Mouse (Mus musculus): ENCODE measurements at regions not wholly inside any gene's neighbourhood (a gene's known extent, or its start where the extent isn't known, plus 50 kb on each side); places are given as distances from the start of the nearest gene placed in this dataset.

DNA sequence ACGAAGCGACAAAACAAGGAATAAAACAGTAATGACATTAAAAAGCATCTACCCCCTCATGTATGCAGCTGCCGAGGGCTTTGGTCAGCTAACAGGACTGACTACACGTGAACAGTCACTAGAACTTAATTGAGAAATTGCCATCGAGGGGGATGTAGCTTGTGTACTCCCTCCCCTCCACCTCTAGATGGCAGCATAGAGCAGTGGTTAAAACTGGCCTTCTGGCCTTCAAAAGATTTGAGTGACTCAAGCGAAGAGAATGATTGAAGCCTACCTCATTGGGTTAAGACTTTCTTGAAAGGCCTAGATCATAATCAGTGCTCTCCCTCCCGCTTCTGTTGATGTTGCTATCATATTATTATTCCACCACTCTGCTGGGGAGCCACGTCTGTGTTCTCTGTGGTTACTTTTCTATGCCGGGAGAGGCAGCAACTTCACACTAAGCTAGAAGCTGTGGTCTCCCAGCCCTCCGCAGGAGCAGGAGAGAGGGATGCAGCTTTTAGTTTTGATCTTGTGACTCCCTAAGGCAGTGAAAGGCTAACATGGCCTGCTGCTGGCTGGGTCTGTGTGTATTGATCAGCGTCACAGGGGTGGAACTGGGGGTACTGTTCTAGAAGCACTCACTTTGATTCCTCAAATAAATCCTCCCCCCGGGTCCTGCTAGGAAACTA lies 132.7 kb upstream of the Hs3st2 start:
- no peaks in the 10 kb centered on the region for H3K9me3 ChIP-seq (ENCODE audit: control insufficient read depth, insufficient read depth, low read depth, low read length)
- no peak for TF ChIP-seq CHD2 (IDR thresholded peaks at IDR 0.05; ENCODE audit: low read depth, low read length)
- TF ChIP-seq ZC3H11A (IDR thresholded peaks at IDR 0.05; ENCODE audit: borderline replicate concordance, low read depth, low read length) = peak; percentile 76; the same call in 1 of the 2 replicates
- no peak overlapping the region for H3K9ac ChIP-seq (ENCODE audit: insufficient read depth, low read depth, low read length, poor library complexity, severe bottlenecking)
- DNase-seq (ENCODE audit: low read depth, low spot score) = peak; percentile 64
- 0 out of 4 replicates have a peak overlapping the region, but pooled peaks of 1 of the 2 experiments have one; percentile 4 for H3K4me3 ChIP-seq (ENCODE audit: insufficient read depth in 1 of 2, low read depth in 1 of 2, low read length in 2 of 2, poor library complexity in 1 of 2, severe bottlenecking in 1 of 2)
- no peaks in the 10 kb centered on the region for H3K4me1 ChIP-seq (ENCODE audit: control insufficient read depth in 2 of 2, insufficient read depth in 2 of 2, low read length in 2 of 2, poor library complexity in 1 of 2)
- H3K27ac ChIP-seq (ENCODE audit: insufficient read depth, low read depth, low read length, poor library complexity, severe bottlenecking) = no peak overlapping the region
- in situ Hi-C loops (cut with MboI; ENCODE audit: low sequenced_read_pairs in 2 of 2, unreplicated experiment in 2 of 2) = no loop called here
- no peaks in the 10 kb centered on the region for H3K36me3 ChIP-seq (ENCODE audit: control insufficient read depth, insufficient read depth, low read length, poor library complexity, severe bottlenecking)

GRCm38 (mm10) chr7:121259497-121260009 lies 132.1 kb upstream of the Hs3st2 start:
- Histone ChIP-seq H3K9me3 (ENCODE audit: control insufficient read depth, insufficient read depth, low read depth, low read length) (no peaks in the 10 kb centered on the region), H3K27ac (ENCODE audit: insufficient read depth, low read depth, low read length, poor library complexity, severe bottlenecking) (no peak overlapping the region), H3K36me3 (ENCODE audit: control insufficient read depth, insufficient read depth, low read length, poor library complexity, severe bottlenecking) (no peaks in the 10 kb centered on the region), H3K4me1 (ENCODE audit: control insufficient read depth in 2 of 2, insufficient read depth in 2 of 2, low read length in 2 of 2, poor library complexity in 1 of 2) (no peaks in the 10 kb centered on the region), H3K4me3 (ENCODE audit: insufficient read depth in 1 of 2, low read depth in 1 of 2, low read length in 2 of 2, poor library complexity in 1 of 2, severe bottlenecking in 1 of 2) (peak overlapping the region in 1 of 2 experiments; percentile 4; a peak in 1 of 4 replicates), H3K9ac (ENCODE audit: insufficient read depth, low read depth, low read length, poor library complexity, severe bottlenecking) (no peak overlapping the region)
- no peak for DNase-seq (ENCODE audit: low read depth, low spot score)
- in situ Hi-C loops (cut with MboI; ENCODE audit: low sequenced_read_pairs in 2 of 2, unreplicated experiment in 2 of 2) = no loop called here
- TF ChIP-seq CHD2 (IDR thresholded peaks at IDR 0.05; ENCODE audit: low read depth, low read length) = no peak
- no peak for TF ChIP-seq ZNF384 (IDR thresholded peaks at IDR 0.05; ENCODE audit: low read depth, low read length)
- TF ChIP-seq ZC3H11A (IDR thresholded peaks at IDR 0.05; ENCODE audit: borderline replicate concordance, low read depth, low read length) = no peak
- TF ChIP-seq HCFC1 (IDR thresholded peaks at IDR 0.05; ENCODE audit: borderline replicate concordance, insufficient read depth, low read length) = no peak
- no peak for TF ChIP-seq MAFK (IDR thresholded peaks at IDR 0.05; ENCODE audit: insufficient read depth, low read depth, low read length)

GRCm38 (mm10) chr7:121269358-121269757 lies 122.3 kb upstream of the Hs3st2 start:
- Histone ChIP-seq H3K36me3 (ENCODE audit: control insufficient read depth, insufficient read depth, low read length, poor library complexity, severe bottlenecking) (no peaks in the 10 kb centered on the region), H3K9me3 (ENCODE audit: control insufficient read depth, insufficient read depth, low read depth, low read length) (no peaks in the 10 kb centered on the region), H3K27ac (ENCODE audit: insufficient read depth, low read depth, low read length, poor library complexity, severe bottlenecking) (no peak overlapping the region), H3K9ac (ENCODE audit: insufficient read depth, low read depth, low read length, poor library complexity, severe bottlenecking) (no peak overlapping the region), H3K4me3 (ENCODE audit: insufficient read depth in 1 of 2, low read depth in 1 of 2, low read length in 2 of 2, poor library complexity in 1 of 2, severe bottlenecking in 1 of 2) (no peak overlapping the region), H3K4me1 (ENCODE audit: control insufficient read depth in 2 of 2, insufficient read depth in 2 of 2, low read length in 2 of 2, poor library complexity in 1 of 2) (no peaks in the 10 kb centered on the region)
- TF ChIP-seq ZC3H11A (IDR thresholded peaks at IDR 0.05; ENCODE audit: borderline replicate concordance, low read depth, low read length) (no peak), MAFK (IDR thresholded peaks at IDR 0.05; ENCODE audit: insufficient read depth, low read depth, low read length) (no peak), HCFC1 (IDR thresholded peaks at IDR 0.05; ENCODE audit: borderline replicate concordance, insufficient read depth, low read length) (no peak), ZNF384 (IDR thresholded peaks at IDR 0.05; ENCODE audit: low read depth, low read length) (no peak), CHD2 (IDR thresholded peaks at IDR 0.05; ENCODE audit: low read depth, low read length) (no peak)
- in situ Hi-C loops (cut with MboI; ENCODE audit: low sequenced_read_pairs in 2 of 2, unreplicated experiment in 2 of 2) = no loop called here
- no peak for DNase-seq (ENCODE audit: low read depth, low spot score)

DNA sequence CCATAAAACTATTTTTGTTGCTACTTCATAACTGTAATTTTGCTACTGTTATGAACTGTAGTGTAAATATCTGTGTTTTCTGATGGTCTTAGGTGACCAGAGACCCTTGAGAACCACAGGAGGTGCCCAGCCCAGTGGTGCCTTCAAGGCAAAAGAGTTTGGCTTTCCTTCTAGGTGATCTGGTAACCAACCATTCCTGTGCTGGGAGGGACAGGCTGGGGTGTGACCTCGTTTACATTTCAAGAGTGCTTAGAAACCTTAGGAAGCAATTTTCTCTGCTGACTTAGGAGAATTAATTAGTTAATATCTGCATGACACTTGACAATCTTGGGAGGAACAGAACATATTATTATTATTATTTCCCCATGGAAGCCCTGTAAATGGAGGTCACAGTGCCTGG lies 111.1 kb upstream of the Hs3st2 start:
- Histone ChIP-seq H3K4me1 (ENCODE audit: control insufficient read depth in 2 of 2, insufficient read depth in 2 of 2, low read length in 2 of 2, poor library complexity in 1 of 2) (no peaks in the 10 kb centered on the region), H3K4me3 (ENCODE audit: insufficient read depth in 1 of 2, low read depth in 1 of 2, low read length in 2 of 2, poor library complexity in 1 of 2, severe bottlenecking in 1 of 2) (no peak overlapping the region), H3K9ac (ENCODE audit: insufficient read depth, low read depth, low read length, poor library complexity, severe bottlenecking) (no peak overlapping the region), H3K27ac (ENCODE audit: insufficient read depth, low read depth, low read length, poor library complexity, severe bottlenecking) (no peak overlapping the region), H3K9me3 (ENCODE audit: control insufficient read depth, insufficient read depth, low read depth, low read length) (no peaks in the 10 kb centered on the region), H3K36me3 (ENCODE audit: control insufficient read depth, insufficient read depth, low read length, poor library complexity, severe bottlenecking) (no peaks in the 10 kb centered on the region)
- TF ChIP-seq HCFC1 (IDR thresholded peaks at IDR 0.05; ENCODE audit: borderline replicate concordance, insufficient read depth, low read length) = no peak
- TF ChIP-seq MAFK (IDR thresholded peaks at IDR 0.05; ENCODE audit: insufficient read depth, low read depth, low read length) = no peak
- TF ChIP-seq CHD2 (IDR thresholded peaks at IDR 0.05; ENCODE audit: low read depth, low read length) = no peak
- no peak for TF ChIP-seq ZNF384 (IDR thresholded peaks at IDR 0.05; ENCODE audit: low read depth, low read length)
- TF ChIP-seq ZC3H11A (IDR thresholded peaks at IDR 0.05; ENCODE audit: borderline replicate concordance, low read depth, low read length) = no peak
- no peak for DNase-seq (ENCODE audit: low read depth, low spot score)
- in situ Hi-C loops (cut with MboI; ENCODE audit: low sequenced_read_pairs in 2 of 2, unreplicated experiment in 2 of 2) = no loop called here

Measured in ES-E14 (cell line).